In the genomic region with DNA sequence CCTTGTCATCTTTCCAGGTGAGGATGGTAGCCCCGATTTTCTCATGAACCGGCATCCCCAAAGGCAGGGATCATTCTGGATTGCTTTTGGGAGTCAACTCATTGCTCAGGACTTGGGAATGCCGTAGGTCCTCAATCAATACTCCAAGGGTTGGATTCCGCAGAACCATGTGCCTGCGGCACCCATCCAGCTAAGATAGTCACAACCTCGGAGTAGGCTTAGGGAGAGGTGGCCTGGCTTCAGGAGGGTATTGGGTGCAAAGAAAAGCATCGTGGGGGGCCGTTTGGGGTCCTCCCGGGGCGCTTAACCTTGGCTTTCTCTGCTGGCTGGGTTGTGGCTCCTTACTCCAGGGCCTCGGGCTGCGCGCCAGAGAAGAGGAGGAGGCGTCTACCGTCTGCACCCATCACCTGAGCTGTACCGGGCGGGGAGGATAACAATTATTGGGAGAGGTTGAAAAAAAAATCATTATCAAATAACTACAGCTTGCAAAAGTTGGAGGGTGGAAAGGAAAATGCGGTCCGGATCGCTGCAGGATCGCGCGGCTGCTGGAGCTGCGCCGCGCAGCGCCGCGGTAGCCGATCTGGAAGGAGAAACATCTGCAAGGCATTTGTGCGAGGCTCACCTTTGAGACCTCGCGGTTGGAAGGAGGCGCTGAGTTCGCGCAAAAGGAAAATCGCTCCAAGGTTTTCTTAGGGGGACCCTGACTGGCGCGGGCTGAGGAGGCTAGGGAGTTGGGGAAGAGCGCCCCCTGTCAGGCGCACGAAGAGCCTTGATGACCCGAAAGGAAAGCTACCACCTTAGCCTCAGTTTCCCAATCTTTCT, we compare ENCODE assay signal across 8 mouse cellular contexts. TPM values are rescaled to one million over a fixed set of nuclear protein-coding genes. Genes with fewer than 3 reads are reported as not detected.
DNase-seq lines count a peak whose midpoint lies in the region; ATAC-seq lines count a peak whose summit lies in the region.

No protein-coding gene starts in this region.

- peak; percentile 89 for DNase-seq in ZHBTc4 (ENCODE audit: low read depth, low spot score)
- DNase-seq in cerebellum, postnatal 36 days, result peak; percentile 61 to 67
- peak; percentile 16 to 22 for DNase-seq in gastrocnemius, adult 8-10 months (ENCODE audit: low spot score in 2 of 2)
- peak; percentile 86 for DNase-seq in hindlimb bud, embryonic 11.5 days (ENCODE audit: extremely low spot score, low read depth, low spot score)
- DNase-seq in left cerebral cortex, postnatal 14 days (ENCODE audit: low spot score in 2 of 2), result peak; percentile 31 to 67
- peak; percentile 66 for DNase-seq in right cerebral cortex, postnatal 14 days
- peak; percentile 77 for DNase-seq in urinary bladder, postnatal 25 days (ENCODE audit: low spot score)

- ATAC-seq in megakaryocyte-erythroid progenitor cell, adult 5-6 weeks (replicated peaks; ENCODE audit: low FRiP score, low TSS enrichment, poor library complexity, severe bottlenecking), result peak; percentile 79

- intact Hi-C loops in left cerebral cortex, postnatal 14 days (cut with DNase I), result loop anchor here (1.0 to 5.0 kb wide), 2 partner anchors 56 to 341 kb away; partner anchors contain the start of gene Cux1

RNA-seq across cellular contexts. Expression of gene Cux1, which starts 55.6 kb away (rescaled TPM):
- total RNA-seq in gastrocnemius, adult 8-10 months (2022), result 10 to 100 TPM; 79.2 to 99.7 (median 92.2) TPM
- 100 to 1,000 TPM; 116 to 150 TPM for total RNA-seq in left cerebral cortex, postnatal 14 days (2021)
- total RNA-seq in megakaryocyte-erythroid progenitor cell, adult 5-6 weeks (2014; fragmentation: Nextera tagmentation), result 105 and 126 TPM in 2 replicates
- total RNA-seq in megakaryocyte-erythroid progenitor cell, adult 5-6 weeks (2017), result 97.0 and 146 TPM in 2 replicates

Comparison
In these comparisons a context has a peak if more than half of its experiments do, and no peak if none do; other contexts are left out.
1. Peak in every context shown above with its lines: DNase-seq and ATAC-seq.
2. DNase-seq: peak in every context shown above with its lines; median percentile 89 in ZHBTc4; 86 in hindlimb bud, embryonic 11.5 days; 77 in urinary bladder, postnatal 25 days; 66 in right cerebral cortex, postnatal 14 days; 64 in cerebellum, postnatal 36 days; 49 in left cerebral cortex, postnatal 14 days; 19 in gastrocnemius, adult 8-10 months.